Mouse (Mus musculus): Measurements from ENCODE around the gene Prm3. TPM values are rescaled to one million over a fixed set of nuclear protein-coding genes. Genes with fewer than 3 reads are reported as not detected.

The Prm3 gene
- polyA plus RNA-seq, 1 experiment: not detected

GRCm38 (mm10) chr16:10780631-10781120 is 10.0 kb downstream of the Prm3 start:
- Histone ChIP-seq H3K9me3 (ENCODE audit: control insufficient read depth, low read length) (peaks cover 7% of the 10 kb centered on the region; the same call in 1 of the 2 replicates), H3K36me3 (ENCODE audit: control insufficient read depth) (no peaks in the 10 kb centered on the region), H3K27me3 (ENCODE audit: control insufficient read depth) (peaks cover 44% of the 10 kb centered on the region), H3K4me3 (replicated peaks) (no peak overlapping the region), H3K4me1 (ENCODE audit: control insufficient read depth) (peaks cover 14% of the 10 kb centered on the region)
- TF ChIP-seq TAL1 (IDR thresholded peaks at IDR 0.05; ENCODE audit: low read length) (no peak), GATA1 (IDR thresholded peaks at IDR 0.05; ENCODE audit: low read length) (no peak)

- Histone ChIP-seq H3K36me3 (ENCODE audit: control insufficient read depth) (no peaks in the 10 kb centered on the region), H3K9me3 (ENCODE audit: control insufficient read depth, low read length) (no peaks in the 10 kb centered on the region), H3K4me1 (ENCODE audit: control insufficient read depth) (no peaks in the 10 kb centered on the region), H3K4me3 (replicated peaks) (no peak overlapping the region), H3K27me3 (ENCODE audit: control insufficient read depth) (peaks cover 17% of the 10 kb centered on the region)
- TF ChIP-seq GATA1 (IDR thresholded peaks at IDR 0.05; ENCODE audit: low read length) (no peak), TAL1 (IDR thresholded peaks at IDR 0.05; ENCODE audit: low read length) (no peak)
Measured at GRCm38 (mm10) chr16:10777579-10778160, 13.0 kb downstream of the Prm3 start.

- peaks cover 10% of the 10 kb centered on the region for H3K4me1 ChIP-seq (ENCODE audit: control insufficient read depth)
- H3K27me3 ChIP-seq (ENCODE audit: control insufficient read depth): peaks cover 4% of the 10 kb centered on the region
- no peaks in the 10 kb centered on the region for H3K36me3 ChIP-seq (ENCODE audit: control insufficient read depth)
- TF ChIP-seq TAL1 (IDR thresholded peaks at IDR 0.05; ENCODE audit: low read length) (no peak), GATA1 (IDR thresholded peaks at IDR 0.05; ENCODE audit: low read length) (no peak)
- H3K9me3 ChIP-seq (ENCODE audit: control insufficient read depth, low read length): no peaks in the 10 kb centered on the region
- no peak overlapping the region for H3K4me3 ChIP-seq (replicated peaks)
Measured at GRCm38 (mm10) chr16:10776322-10776721, 14.4 kb downstream of the Prm3 start.

GRCm38 (mm10) chr16:10774726-10775125 is 16.0 kb downstream of the Prm3 start:
- H3K9me3 ChIP-seq (ENCODE audit: control insufficient read depth, low read length): no peaks in the 10 kb centered on the region
- H3K4me1 ChIP-seq (ENCODE audit: control insufficient read depth): peaks cover 10% of the 10 kb centered on the region
- no peak for TF ChIP-seq TAL1 (IDR thresholded peaks at IDR 0.05; ENCODE audit: low read length)
- H3K36me3 ChIP-seq (ENCODE audit: control insufficient read depth): no peaks in the 10 kb centered on the region
- no peaks in the 10 kb centered on the region for H3K27me3 ChIP-seq (ENCODE audit: control insufficient read depth)
- H3K4me3 ChIP-seq (replicated peaks): no peak overlapping the region

- Histone ChIP-seq H3K9me3 (ENCODE audit: control insufficient read depth, low read length) (no peaks in the 10 kb centered on the region), H3K4me3 (replicated peaks) (no peak overlapping the region), H3K27me3 (ENCODE audit: control insufficient read depth) (peaks cover 6% of the 10 kb centered on the region; the same call in 1 of the 2 replicates), H3K4me1 (ENCODE audit: control insufficient read depth) (peaks cover 13% of the 10 kb centered on the region), H3K36me3 (ENCODE audit: control insufficient read depth) (no peaks in the 10 kb centered on the region)
- no peak for TF ChIP-seq GATA1 (IDR thresholded peaks at IDR 0.05; ENCODE audit: low read length)
- no peak for TF ChIP-seq TAL1 (IDR thresholded peaks at IDR 0.05; ENCODE audit: low read length)
Measured at GRCm38 (mm10) chr16:10773543-10773942, 17.2 kb downstream of the Prm3 start.

- Histone ChIP-seq H3K9me3 (ENCODE audit: control insufficient read depth, low read length) (no peaks in the 10 kb centered on the region), H3K4me3 (replicated peaks) (no peak overlapping the region), H3K36me3 (ENCODE audit: control insufficient read depth) (no peaks in the 10 kb centered on the region), H3K27me3 (ENCODE audit: control insufficient read depth) (peaks cover 8% of the 10 kb centered on the region; the same call in 1 of the 2 replicates), H3K4me1 (ENCODE audit: control insufficient read depth) (peaks cover 15% of the 10 kb centered on the region)
- TF ChIP-seq TAL1 (IDR thresholded peaks at IDR 0.05; ENCODE audit: low read length): no peak
Measured at GRCm38 (mm10) chr16:10771769-10772510, 18.8 kb downstream of the Prm3 start.

- no peaks in the 10 kb centered on the region for H3K9me3 ChIP-seq (ENCODE audit: control insufficient read depth, low read length)
- TF ChIP-seq TAL1 (IDR thresholded peaks at IDR 0.05; ENCODE audit: low read length) (no peak), GATA1 (IDR thresholded peaks at IDR 0.05; ENCODE audit: low read length) (no peak)
- no peaks in the 10 kb centered on the region for H3K36me3 ChIP-seq (ENCODE audit: control insufficient read depth)
- H3K4me3 ChIP-seq (replicated peaks): no peak overlapping the region
- H3K4me1 ChIP-seq (ENCODE audit: control insufficient read depth): peaks cover 15% of the 10 kb centered on the region
- H3K27me3 ChIP-seq (ENCODE audit: control insufficient read depth): peaks cover 8% of the 10 kb centered on the region; the same call in 1 of the 2 replicates
Measured at GRCm38 (mm10) chr16:10770531-10771325, 20.0 kb downstream of the Prm3 start.

GRCm38 (mm10) chr16:10769661-10770060 is 21.1 kb downstream of the Prm3 start:
- H3K4me1 ChIP-seq (ENCODE audit: control insufficient read depth): peaks cover 15% of the 10 kb centered on the region
- H3K27me3 ChIP-seq (ENCODE audit: control insufficient read depth): peaks cover 8% of the 10 kb centered on the region; the same call in 1 of the 2 replicates
- TF ChIP-seq GATA1 (IDR thresholded peaks at IDR 0.05; ENCODE audit: low read length) (no peak), TAL1 (IDR thresholded peaks at IDR 0.05; ENCODE audit: low read length) (no peak)
- H3K4me3 ChIP-seq (replicated peaks): no peak overlapping the region
- H3K9me3 ChIP-seq (ENCODE audit: control insufficient read depth, low read length): no peaks in the 10 kb centered on the region
- no peaks in the 10 kb centered on the region for H3K36me3 ChIP-seq (ENCODE audit: control insufficient read depth)

GRCm38 (mm10) chr16:10768821-10769220 is 21.9 kb downstream of the Prm3 start:
- TF ChIP-seq TAL1 (IDR thresholded peaks at IDR 0.05; ENCODE audit: low read length): no peak
- TF ChIP-seq GATA1 (IDR thresholded peaks at IDR 0.05; ENCODE audit: low read length): no peak
- Histone ChIP-seq H3K27me3 (ENCODE audit: control insufficient read depth) (peaks cover 10% of the 10 kb centered on the region; the same call in 1 of the 2 replicates), H3K4me3 (replicated peaks) (no peak overlapping the region), H3K36me3 (ENCODE audit: control insufficient read depth) (no peaks in the 10 kb centered on the region), H3K9me3 (ENCODE audit: control insufficient read depth, low read length) (no peaks in the 10 kb centered on the region), H3K4me1 (ENCODE audit: control insufficient read depth) (peaks cover 15% of the 10 kb centered on the region)
